Mouse (Mus musculus) lung, embryonic 16.5 days (tissue): ENCODE measurements at regions not wholly inside any gene's neighbourhood (a gene's known extent, or its start where the extent isn't known, plus 50 kb on each side); places are given as distances from the start of the nearest gene placed in this dataset.

Experiments used
- ATAC-seq: fragments of 200-750 bp; cut with Nextera tagmentation; 2 replicates; pipeline ENCODE4 v1.8.0; 2017; ENCODE audit warnings: low read depth, mild to moderate bottlenecking, moderate library complexity
- H3K27ac ChIP-seq: fragments of 300-500 bp; sonication (generic); 2 replicates; pipeline ENCODE4 v1.5.1; 2014; ENCODE audit warnings: mild to moderate bottlenecking, control low read depth, low read length
- H3K27me3 ChIP-seq: fragments of 300-500 bp; sonication (generic); 2 replicates; pipeline ENCODE4 v1.6.1; 2014; ENCODE audit warnings: low read depth, low read length, mixed read lengths; ENCODE audit not compliant: control insufficient read depth, insufficient read depth
- H3K36me3 ChIP-seq: fragments of 300-500 bp; sonication (generic); 2 replicates; pipeline ENCODE4 v1.6.1; 2014; ENCODE audit warnings: low read length; ENCODE audit not compliant: control insufficient read depth, insufficient read depth
- H3K4me1 ChIP-seq: fragments of 300-500 bp; sonication (generic); replicated peaks from 2 replicates; pipeline ENCODE4 v1.6.1; 2014; ENCODE audit warnings: low read length, mixed read lengths; ENCODE audit not compliant: control insufficient read depth, insufficient read depth
- H3K4me2 ChIP-seq: fragments of 300-500 bp; sonication (generic); 2 replicates; pipeline ENCODE4 v1.6.1; 2014; ENCODE audit warnings: low read depth, low read length, control low read depth
- H3K4me3 ChIP-seq: fragments of 300-500 bp; sonication (generic); 2 replicates; pipeline ENCODE4 v1.5.1; 2014; ENCODE audit warnings: mild to moderate bottlenecking, low read length, control low read depth
- H3K9ac ChIP-seq: fragments of 300-500 bp; sonication (generic); 2 replicates; pipeline ENCODE4 v1.6.1; 2014; ENCODE audit warnings: low read length, control low read depth
- H3K9me3 ChIP-seq: fragments of 300-500 bp; sonication (generic); 2 replicates; pipeline ENCODE4 v1.6.1; 2016; ENCODE audit warnings: low read length; ENCODE audit not compliant: control insufficient read depth
- WGBS: fragments of 180-500 bp; shearing (Covaris S2); extraction: QIAGEN DNeasy Blood & Tissue Kit; methylation state at CpG from one replicate; pipeline ENCODE4 v1.1.7; 2014; 5-methylcytosine and 5-hydroxymethylcytosine counted together

DNA sequence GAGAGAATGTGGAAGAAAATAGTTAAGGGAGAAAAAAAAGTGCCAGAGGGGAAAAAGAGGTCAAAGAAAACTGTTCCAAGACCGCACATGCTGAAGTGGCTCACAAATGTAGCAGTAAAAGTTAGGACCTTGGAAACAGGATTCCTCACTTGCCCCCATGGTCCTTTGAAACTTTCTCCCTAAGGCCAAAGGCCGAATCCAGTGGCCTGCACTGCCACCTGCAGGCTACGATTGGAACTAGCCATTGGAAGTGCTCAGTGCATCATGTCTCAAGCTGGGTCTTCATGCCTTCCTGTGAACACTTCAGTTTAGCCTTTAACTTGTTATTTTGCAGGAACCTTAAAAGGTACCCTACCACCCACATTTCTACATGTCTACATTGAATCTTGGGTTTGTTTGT lies 56.3 kb upstream of the Mctp2 start:
- WGBS = 8% methylated on average over 3 of the region's 3 CpGs
- H3K4me1 ChIP-seq = no peaks in the 10 kb centered on the region; the same call in 1 of the 2 replicates
- no peaks in the 10 kb centered on the region for H3K9me3 ChIP-seq
- no peaks in the 10 kb centered on the region for H3K36me3 ChIP-seq
- no peaks in the 10 kb centered on the region for H3K27me3 ChIP-seq
- H3K27ac ChIP-seq = no peak overlapping the region
- no peak overlapping the region for H3K9ac ChIP-seq
- ATAC-seq = peak; percentile 36; the same call in 1 of the 2 replicates
- H3K4me3 ChIP-seq = no peak overlapping the region
- H3K4me2 ChIP-seq = no peak overlapping the region

DNA sequence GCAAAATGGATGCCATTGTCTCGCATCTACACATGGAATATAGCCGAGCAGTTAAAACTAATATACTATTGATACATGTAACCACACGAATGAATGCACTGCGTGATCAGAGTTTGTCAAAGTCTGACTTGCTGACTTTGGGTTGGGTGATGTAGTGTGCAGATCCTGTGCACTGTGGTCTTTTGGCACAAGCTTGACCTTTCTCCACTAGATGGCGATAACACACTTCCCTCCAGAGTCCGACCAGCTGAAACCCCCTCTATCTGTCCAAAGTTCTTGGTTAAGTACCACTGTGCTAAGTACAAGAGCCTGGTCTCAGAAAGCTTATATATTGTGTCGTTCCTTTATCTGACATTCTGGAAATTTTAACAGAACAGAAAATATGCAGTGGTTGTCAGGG lies 84.9 kb upstream of the Mctp2 start:
- Histone ChIP-seq H3K4me3 (no peak overlapping the region), H3K4me2 (no peak overlapping the region), H3K4me1 (no peaks in the 10 kb centered on the region), H3K27me3 (no peaks in the 10 kb centered on the region), H3K27ac (no peak overlapping the region), H3K9me3 (no peaks in the 10 kb centered on the region), H3K36me3 (no peaks in the 10 kb centered on the region), H3K9ac (no peak overlapping the region)
- no peak for ATAC-seq
- 39% methylated on average over 7 of the region's 7 CpGs for WGBS

DNA sequence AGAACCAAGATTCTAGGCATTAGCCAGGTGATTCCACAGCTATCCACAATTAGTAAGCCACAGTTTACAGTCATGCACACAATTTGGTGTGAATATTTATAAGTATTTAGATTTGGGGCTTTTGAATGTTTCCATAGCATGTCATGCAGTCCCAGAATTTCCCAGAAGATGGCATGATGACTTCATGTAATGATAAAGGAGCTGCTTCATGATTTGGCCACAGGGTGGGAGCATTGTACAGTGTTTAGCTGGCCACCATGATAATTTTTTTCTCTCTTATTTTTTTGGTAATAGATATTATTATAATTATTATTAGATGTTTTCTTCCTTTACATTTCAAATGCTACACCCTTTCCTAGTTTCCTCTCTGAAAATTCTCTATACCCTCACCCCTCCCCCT lies 93.6 kb upstream of the Mctp2 start:
- ATAC-seq = 0 out of 2 replicates have a peak, but pooled peaks have one; percentile 36

DNA sequence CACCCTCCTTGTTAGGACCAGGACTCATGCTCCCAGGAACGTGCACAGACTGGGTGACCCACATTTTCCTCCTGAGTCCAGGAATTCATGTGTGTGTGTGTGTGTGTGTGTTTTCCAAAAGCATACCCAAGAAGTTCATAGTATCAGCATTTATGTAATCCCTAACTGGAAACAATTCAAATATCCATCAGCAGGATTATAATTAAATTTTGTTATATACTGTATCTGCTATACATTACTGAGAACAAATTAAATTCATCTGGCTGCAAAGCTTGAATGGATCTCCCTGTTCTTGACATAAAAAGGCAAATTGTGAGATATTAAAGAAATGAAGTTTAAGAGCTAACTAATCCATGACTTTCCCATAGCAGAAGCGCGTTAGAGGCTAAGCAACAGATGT lies 99.7 kb upstream of the Mctp2 start:
- Histone ChIP-seq H3K4me2 (no peak overlapping the region), H3K4me1 (peaks cover under 1% of the 10 kb centered on the region; the same call in 1 of the 2 replicates), H3K27ac (no peak overlapping the region), H3K9me3 (no peaks in the 10 kb centered on the region), H3K4me3 (no peak overlapping the region), H3K9ac (no peak overlapping the region), H3K36me3 (no peaks in the 10 kb centered on the region), H3K27me3 (no peaks in the 10 kb centered on the region)
- WGBS = 72% methylated on average over 3 of the region's 3 CpGs
- ATAC-seq = no peak

More for the DNA sequence above, 93.6 kb upstream of the Mctp2 start:
- Histone ChIP-seq H3K36me3 (no peaks in the 10 kb centered on the region), H3K9me3 (no peaks in the 10 kb centered on the region), H3K4me2 (no peak overlapping the region), H3K4me1 (peaks cover 6% of the 10 kb centered on the region; the same call in 1 of the 2 replicates), H3K27ac (no peak overlapping the region), H3K4me3 (no peak overlapping the region), H3K27me3 (no peaks in the 10 kb centered on the region), H3K9ac (no peak overlapping the region)

DNA sequence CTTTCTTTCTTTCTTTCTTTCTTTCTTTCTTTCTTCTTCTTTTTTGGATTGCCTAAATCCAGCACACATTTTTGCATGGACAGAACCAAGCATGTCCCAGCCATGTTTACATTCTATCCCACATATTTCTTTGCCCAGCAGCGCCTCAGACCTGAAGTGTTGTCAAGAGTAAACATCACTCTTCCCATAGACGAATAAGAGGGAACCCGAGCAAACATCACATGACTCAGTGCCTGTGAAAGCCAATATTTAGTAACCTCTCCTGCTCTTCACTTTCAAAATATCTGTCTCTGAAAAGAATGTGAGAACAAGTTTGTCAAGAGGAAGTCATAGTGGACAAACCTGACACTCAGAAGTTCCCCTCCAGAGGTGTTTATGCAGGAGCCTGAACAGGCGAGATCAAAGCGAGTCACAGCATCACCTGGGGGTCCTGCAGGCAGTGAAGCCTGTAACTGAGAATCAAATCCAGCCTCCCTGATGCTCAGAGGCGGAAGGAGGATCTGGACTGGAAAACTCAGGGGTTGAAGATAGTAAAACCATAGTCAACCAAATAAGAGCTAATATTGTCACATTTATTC lies 102.1 kb upstream of the Mctp2 start:
- H3K27ac ChIP-seq = no peak overlapping the region
- no peaks in the 10 kb centered on the region for H3K36me3 ChIP-seq
- no peak overlapping the region for H3K4me2 ChIP-seq
- WGBS = 30% methylated on average over 6 of the region's 6 CpGs
- peak; percentile 79 for ATAC-seq
- no peak overlapping the region for H3K9ac ChIP-seq
- no peaks in the 10 kb centered on the region; the same call in 1 of the 2 replicates for H3K4me1 ChIP-seq
- no peak overlapping the region for H3K4me3 ChIP-seq
- no peaks in the 10 kb centered on the region for H3K9me3 ChIP-seq
- no peaks in the 10 kb centered on the region for H3K27me3 ChIP-seq

DNA sequence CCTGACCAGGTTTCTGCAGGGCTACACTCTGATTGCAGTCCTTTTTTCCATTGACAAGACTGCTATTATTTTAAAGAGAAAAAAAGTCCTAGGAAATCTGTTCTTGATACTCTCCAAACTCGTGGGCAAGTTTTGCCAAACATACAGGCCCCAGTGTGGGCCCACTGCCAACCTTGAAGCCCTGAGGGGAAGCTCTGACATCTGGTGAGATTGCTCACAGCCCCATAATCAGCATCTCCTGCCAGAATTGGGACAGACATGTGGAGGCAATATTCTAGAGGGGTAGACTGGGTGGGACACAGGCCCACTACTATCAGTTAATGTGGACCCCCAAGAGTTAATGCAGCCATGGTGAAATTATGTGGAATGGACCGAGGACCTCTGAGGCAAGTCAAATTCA lies 132.1 kb upstream of the Mctp2 start:
- no peak for ATAC-seq
- H3K9ac ChIP-seq = no peak overlapping the region
- no peak overlapping the region for H3K4me2 ChIP-seq
- no peaks in the 10 kb centered on the region for H3K36me3 ChIP-seq
- H3K27me3 ChIP-seq = no peaks in the 10 kb centered on the region
- no peak overlapping the region for H3K4me3 ChIP-seq
- H3K4me1 ChIP-seq = no peaks in the 10 kb centered on the region; the same call in 1 of the 2 replicates
- no peaks in the 10 kb centered on the region for H3K9me3 ChIP-seq
- no peak overlapping the region for H3K27ac ChIP-seq
- 27% methylated on average over 2 of the region's 2 CpGs for whole genome bisulfite sequencing

DNA sequence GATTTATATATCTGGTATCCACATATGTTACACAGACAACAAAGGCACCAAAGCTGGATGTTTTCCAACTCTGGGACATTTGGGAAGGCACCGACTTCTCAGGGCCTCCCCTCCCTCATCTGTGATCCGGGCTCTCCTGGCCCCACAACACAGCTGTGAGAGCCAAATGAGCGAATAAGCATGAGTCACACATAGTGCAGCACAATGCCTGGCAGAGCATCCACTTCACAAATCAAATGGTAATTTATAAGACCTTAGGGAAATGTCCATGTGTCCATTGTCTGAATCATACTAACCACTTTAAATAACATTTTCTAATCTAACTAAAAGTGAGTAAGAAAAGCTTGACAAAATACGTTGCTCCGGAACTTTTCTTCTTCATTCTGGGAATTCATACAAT lies 135.6 kb upstream of the Mctp2 start:
- H3K9ac ChIP-seq = no peak overlapping the region
- H3K4me2 ChIP-seq = no peak overlapping the region
- no peaks in the 10 kb centered on the region for H3K9me3 ChIP-seq
- ATAC-seq = no peak
- no peaks in the 10 kb centered on the region for H3K27me3 ChIP-seq
- no peaks in the 10 kb centered on the region; the same call in 1 of the 2 replicates for H3K4me1 ChIP-seq
- no peak overlapping the region for H3K27ac ChIP-seq
- H3K4me3 ChIP-seq = no peak overlapping the region
- WGBS = 69% methylated on average over 5 of the region's 5 CpGs
- H3K36me3 ChIP-seq = no peaks in the 10 kb centered on the region

DNA sequence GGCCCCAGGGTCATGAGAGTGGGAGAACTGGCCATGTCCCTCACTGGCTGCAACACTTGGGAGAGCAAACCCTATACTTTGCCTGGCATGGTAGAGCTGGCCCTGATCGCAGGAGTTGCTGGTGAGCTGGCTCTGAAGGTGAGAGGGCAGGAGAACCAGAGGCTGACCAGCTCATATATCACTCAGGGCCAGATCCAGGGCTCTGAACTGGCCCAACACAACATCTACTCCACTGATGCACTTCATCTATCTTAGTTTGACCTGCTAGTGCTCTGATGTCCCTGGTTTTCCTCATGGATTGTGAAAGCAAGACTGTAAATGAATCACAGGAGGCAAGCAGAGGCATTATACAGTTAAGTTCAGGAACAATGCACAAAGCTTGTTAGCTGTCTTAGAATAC lies 137.6 kb upstream of the Mctp2 start:
- H3K4me2 ChIP-seq = no peak overlapping the region
- H3K27ac ChIP-seq = no peak overlapping the region
- ATAC-seq = no peak
- H3K36me3 ChIP-seq = no peaks in the 10 kb centered on the region
- 79% methylated on average over 1 of the region's 1 CpGs for WGBS
- H3K27me3 ChIP-seq = no peaks in the 10 kb centered on the region
- H3K4me1 ChIP-seq = no peaks in the 10 kb centered on the region
- H3K9ac ChIP-seq = no peak overlapping the region
- H3K4me3 ChIP-seq = no peak overlapping the region
- no peaks in the 10 kb centered on the region for H3K9me3 ChIP-seq

DNA sequence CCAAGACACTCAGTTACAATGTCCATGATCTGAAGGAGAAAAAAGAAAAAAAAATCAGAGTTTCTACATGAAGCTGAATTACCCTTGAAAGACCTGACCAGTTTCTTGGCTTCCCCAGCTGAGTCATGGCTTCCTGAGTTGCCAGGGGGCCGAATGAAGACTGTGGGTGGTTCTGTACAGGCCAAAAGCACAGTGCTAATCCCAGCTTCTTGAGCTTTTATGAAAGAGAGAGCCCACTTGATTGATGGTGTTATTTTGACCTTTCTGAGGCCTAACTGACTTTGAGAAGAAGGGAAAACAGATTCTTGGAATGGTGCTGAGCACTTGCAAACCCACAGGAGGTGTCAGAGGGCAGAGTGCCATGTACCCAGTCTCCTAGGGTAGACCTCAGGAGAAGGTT lies 138.4 kb upstream of the Mctp2 start:
- no peaks in the 10 kb centered on the region for H3K4me1 ChIP-seq
- H3K4me2 ChIP-seq = no peak overlapping the region
- H3K36me3 ChIP-seq = no peaks in the 10 kb centered on the region
- no peak for ATAC-seq
- 50% methylated on average over 1 of the region's 1 CpGs for whole genome bisulfite sequencing
- H3K4me3 ChIP-seq = no peak overlapping the region
- H3K27ac ChIP-seq = no peak overlapping the region
- H3K9me3 ChIP-seq = no peaks in the 10 kb centered on the region
- H3K27me3 ChIP-seq = no peaks in the 10 kb centered on the region
- no peak overlapping the region for H3K9ac ChIP-seq

DNA sequence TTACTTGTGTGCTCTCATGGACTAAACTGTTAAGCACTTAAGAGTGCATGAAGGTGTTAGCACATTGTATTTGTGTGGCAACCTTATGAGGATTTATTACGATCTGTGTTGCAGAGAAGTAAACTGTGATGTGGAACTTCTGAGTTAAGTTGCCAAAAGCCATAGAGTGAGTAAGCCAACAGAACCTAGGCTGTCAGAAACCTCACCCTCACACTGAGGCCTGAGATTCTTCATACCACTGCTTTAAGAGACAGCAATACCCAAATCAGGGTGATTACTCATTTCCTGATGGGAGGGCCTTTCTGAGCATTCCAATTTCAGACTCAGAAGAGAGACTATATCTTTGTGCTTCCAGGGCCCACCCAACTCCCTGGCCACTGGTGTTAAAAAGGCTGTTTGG lies 140.5 kb upstream of the Mctp2 start:
- H3K27ac ChIP-seq = no peak overlapping the region
- H3K4me3 ChIP-seq = no peak overlapping the region
- no peaks in the 10 kb centered on the region for H3K36me3 ChIP-seq
- H3K27me3 ChIP-seq = no peaks in the 10 kb centered on the region
- H3K9me3 ChIP-seq = no peaks in the 10 kb centered on the region
- H3K9ac ChIP-seq = no peak overlapping the region
- no peak for ATAC-seq
- H3K4me1 ChIP-seq = no peaks in the 10 kb centered on the region
- 92% methylated on average over 1 of the region's 1 CpGs for WGBS
- H3K4me2 ChIP-seq = no peak overlapping the region
